Mouse (Mus musculus) ES-E14 (cell line): Measurements from ENCODE around the gene Itpa. TPM values are rescaled to one million over a fixed set of nuclear protein-coding genes. Genes with fewer than 3 reads are reported as not detected.

Experiments
- DNase-seq: peaks from one replicate; pipeline ENCODE4 v3.0.0-alpha.2; 2013; ENCODE audit warnings: low read depth, low spot score
- H3K27ac ChIP-seq: 2 replicates; pipeline ENCODE4 v1.5.1; 2012; ENCODE audit warnings: low read depth, mild to moderate bottlenecking, low read length, moderate library complexity, mixed read lengths; ENCODE audit not compliant: poor library complexity, insufficient read depth, severe bottlenecking
- H3K36me3 ChIP-seq: 2 replicates; pipeline ENCODE4 v1.6.1; 2012; ENCODE audit warnings: mild to moderate bottlenecking, low read length, moderate library complexity, mixed read lengths; ENCODE audit not compliant: control insufficient read depth, poor library complexity, insufficient read depth, severe bottlenecking
- H3K4me1 ChIP-seq, 2 experiments: fragments of 150-350 bp in 1 of 2; sonication (generic) in 1 of 2; 2 replicates each; pipeline ENCODE4 v1.6.1; 2012; ENCODE audit warnings: low read length in 2 of 2, mild to moderate bottlenecking in 1 of 2, mixed read lengths in 1 of 2; ENCODE audit not compliant: control insufficient read depth in 2 of 2, insufficient read depth in 2 of 2, poor library complexity in 1 of 2
- H3K4me3 ChIP-seq, 2 experiments: fragments of 150-350 bp in 1 of 2; sonication (generic) in 1 of 2; 2 replicates each; pipeline ENCODE4 v1.5.1; 2012; ENCODE audit warnings: low read length in 2 of 2, low read depth in 1 of 2, mild to moderate bottlenecking in 1 of 2, mixed read lengths in 1 of 2; ENCODE audit not compliant: insufficient read depth in 1 of 2, poor library complexity in 1 of 2, severe bottlenecking in 1 of 2
- H3K9ac ChIP-seq: 2 replicates; pipeline ENCODE4 v1.6.1; 2012; ENCODE audit warnings: low read depth, mild to moderate bottlenecking, low read length, mixed read lengths; ENCODE audit not compliant: poor library complexity, insufficient read depth, severe bottlenecking
- H3K9me3 ChIP-seq: fragments of 150-350 bp; sonication (generic); 2 replicates; pipeline ENCODE4 v1.6.1; 2012; ENCODE audit warnings: low read depth, mild to moderate bottlenecking, low read length; ENCODE audit not compliant: control insufficient read depth, insufficient read depth
- CHD2 ChIP-seq: IDR thresholded peaks from 2 replicates; pipeline ENCODE4 v1.6.1; 2014; ENCODE audit warnings: mild to moderate bottlenecking, low read depth, low read length, inconsistent platforms
- HCFC1 ChIP-seq: IDR thresholded peaks from 2 replicates; pipeline ENCODE4 v1.6.1; 2012; ENCODE audit warnings: low read length, inconsistent platforms, borderline replicate concordance; ENCODE audit not compliant: insufficient read depth
- MAFK ChIP-seq: IDR thresholded peaks from 2 replicates; pipeline ENCODE4 v1.6.1; 2014; ENCODE audit warnings: mild to moderate bottlenecking, low read depth, low read length, inconsistent platforms; ENCODE audit not compliant: insufficient read depth
- ZC3H11A ChIP-seq: IDR thresholded peaks from 2 replicates; pipeline ENCODE4 v1.6.1; 2012; ENCODE audit warnings: low read depth, mild to moderate bottlenecking, inconsistent platforms, low read length, borderline replicate concordance
- ZNF384 ChIP-seq: IDR thresholded peaks from 2 replicates; pipeline ENCODE4 v1.6.1; 2012; ENCODE audit warnings: low read depth, low read length, inconsistent platforms
- in situ Hi-C, 2 experiments: fragments of 600-800 bp; cut with MboI; formaldehyde crosslinking; loops; one replicate each; pipeline ENCODE4 v1.15.1; 2025; ENCODE audit warnings: low sequenced_read_pairs in 2 of 2, inconsistent platforms in 1 of 2; ENCODE audit not compliant: unreplicated experiment in 2 of 2
- total RNA-seq: library from RNA; depleted of rRNA; stranded (reverse); fragments of 300-350 nt; gene quantifications from 2 replicates; pipeline ENCODE4 v1.2.3, GENCODE M21; 2012

Gene Itpa
- total RNA-seq, 1 experiment: 83.4 TPM

DNA sequence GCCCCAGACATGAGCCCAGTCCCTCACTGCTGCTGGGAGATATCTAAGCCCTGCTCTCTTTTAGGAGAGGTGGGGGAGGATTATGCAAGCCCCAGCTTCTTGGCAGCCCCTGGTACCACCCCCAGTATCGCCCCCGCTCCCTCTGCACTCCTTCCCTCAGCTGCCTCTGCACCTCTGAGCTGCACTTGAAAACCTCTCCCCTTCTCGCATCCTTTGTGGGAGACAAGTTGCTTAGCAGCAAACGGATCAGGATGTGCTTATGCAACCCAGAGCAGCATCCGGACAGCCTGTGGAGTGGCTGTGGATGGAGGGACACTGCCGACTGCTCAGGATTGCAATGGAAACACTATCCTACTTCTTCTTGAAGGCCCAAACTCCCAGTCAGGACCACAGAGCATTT is 9.9 kb upstream of the Itpa start:
- H3K27ac ChIP-seq: no peak overlapping the region
- in situ Hi-C loops: no loop called here
- peaks cover 42% of the 10 kb centered on the region for H3K36me3 ChIP-seq
- no peak overlapping the region for H3K4me3 ChIP-seq
- no peak for DNase-seq
- TF ChIP-seq HCFC1 (no peak), ZNF384 (no peak), MAFK (no peak), CHD2 (no peak), ZC3H11A (no peak)
- H3K9me3 ChIP-seq: no peaks in the 10 kb centered on the region
- H3K4me1 ChIP-seq: no peaks in the 10 kb centered on the region
- H3K9ac ChIP-seq: no peak overlapping the region

DNA sequence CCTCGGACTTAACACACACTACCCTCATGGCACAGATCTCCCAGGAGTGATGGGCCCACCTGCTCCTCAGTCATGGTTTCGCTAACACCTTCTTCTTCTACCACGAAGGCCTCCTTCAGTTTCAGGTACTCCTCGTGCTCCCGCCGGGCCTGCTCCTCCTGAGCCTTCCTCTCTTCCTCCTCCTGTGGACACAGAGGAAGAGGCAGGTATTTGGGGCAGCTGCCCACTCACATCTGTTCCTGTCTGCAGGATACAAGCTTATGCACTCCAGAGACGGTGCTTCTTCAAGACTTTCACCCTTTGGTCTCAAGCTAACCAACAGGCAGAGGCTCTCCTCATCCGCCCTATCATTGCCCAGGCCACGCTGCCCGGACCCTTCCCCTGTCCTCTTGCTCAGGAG is 8.9 kb upstream of the Itpa start:
- Histone ChIP-seq H3K36me3 (peaks cover 38% of the 10 kb centered on the region), H3K9me3 (no peaks in the 10 kb centered on the region), H3K27ac (no peak overlapping the region), H3K4me1 (no peaks in the 10 kb centered on the region), H3K4me3 (no peak overlapping the region), H3K9ac (no peak overlapping the region)
- TF ChIP-seq ZNF384: no peak
- in situ Hi-C loops: no loop called here
- DNase-seq: no peak

DNA sequence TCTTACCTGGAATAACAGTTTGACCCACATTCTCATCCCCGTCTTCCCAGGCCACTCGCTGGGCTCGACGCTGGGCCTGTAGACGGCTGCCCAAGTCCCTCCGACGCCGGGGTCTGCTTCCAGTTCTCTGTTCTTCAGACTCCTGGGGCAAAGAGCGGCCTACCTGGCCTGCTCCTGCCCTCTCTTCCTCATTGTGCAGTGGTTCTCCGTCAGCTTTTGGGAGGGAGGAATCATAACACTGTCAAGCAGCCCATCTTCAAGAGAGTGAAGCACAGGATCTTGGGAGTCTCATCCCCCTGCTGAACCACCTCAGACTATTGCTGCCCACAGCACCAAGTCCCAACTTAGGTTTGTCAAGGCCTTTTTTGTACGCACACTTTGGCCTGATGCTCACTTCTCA is 4.1 kb upstream of the Itpa start:
- Histone ChIP-seq H3K9me3 (no peaks in the 10 kb centered on the region), H3K4me1 (peaks cover 0 to 2% of the 10 kb centered on the region in 2 experiments; a peak in 1 of 4 replicates), H3K27ac (no peak overlapping the region), H3K36me3 (peaks cover 11% of the 10 kb centered on the region), H3K9ac (peak overlapping the region; percentile 98), H3K4me3 (peak overlapping the region; percentile 86 to 89; a peak in 1 of 4 replicates)
- no peak for DNase-seq
- TF ChIP-seq ZC3H11A: no peak
- TF ChIP-seq CHD2: no peak
- TF ChIP-seq HCFC1: no peak
- TF ChIP-seq ZNF384: no peak
- no peak for TF ChIP-seq MAFK
- in situ Hi-C loops: no loop called here

DNA sequence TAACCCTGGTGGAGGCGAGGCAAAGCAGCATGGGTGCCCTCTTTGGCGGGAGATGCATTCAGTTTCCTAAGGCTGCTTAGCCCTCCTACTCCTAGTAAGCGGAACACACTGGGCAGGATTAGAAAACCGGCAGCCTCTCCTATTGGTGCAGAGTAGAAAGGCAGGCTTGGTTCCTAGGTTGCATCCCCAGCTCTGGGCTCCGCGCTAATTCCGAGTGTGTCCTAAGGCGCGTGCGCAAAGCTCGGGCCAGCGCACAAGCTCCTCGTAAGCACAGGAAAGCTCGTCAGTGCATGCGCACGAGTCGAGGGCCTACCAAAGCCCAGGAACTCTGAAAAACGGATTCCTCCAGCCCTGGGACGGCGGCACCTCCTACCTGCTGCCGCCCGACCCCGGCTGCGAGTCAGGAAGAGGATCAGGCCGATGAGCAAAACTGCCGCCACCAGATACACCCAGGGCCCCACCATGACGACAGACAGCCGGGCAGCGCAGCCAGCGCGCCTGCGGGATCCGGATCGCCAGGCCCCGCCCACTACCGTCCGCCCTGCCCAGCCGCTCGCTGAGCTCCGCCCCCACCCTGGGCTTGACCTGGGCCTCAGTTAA is 3.2 kb upstream of the Itpa start, which contains the start of gene Ddrgk1:
Ddrgk1 (minus strand) TSS at position 558 of the 600 bp plus-strand sequence.
- H3K9me3 ChIP-seq: no peaks in the 10 kb centered on the region
- TF ChIP-seq CHD2 (no peak), HCFC1 (peak; percentile 55; the same call in 1 of the 2 replicates)
- in situ Hi-C loops: no loop called here

DNA sequence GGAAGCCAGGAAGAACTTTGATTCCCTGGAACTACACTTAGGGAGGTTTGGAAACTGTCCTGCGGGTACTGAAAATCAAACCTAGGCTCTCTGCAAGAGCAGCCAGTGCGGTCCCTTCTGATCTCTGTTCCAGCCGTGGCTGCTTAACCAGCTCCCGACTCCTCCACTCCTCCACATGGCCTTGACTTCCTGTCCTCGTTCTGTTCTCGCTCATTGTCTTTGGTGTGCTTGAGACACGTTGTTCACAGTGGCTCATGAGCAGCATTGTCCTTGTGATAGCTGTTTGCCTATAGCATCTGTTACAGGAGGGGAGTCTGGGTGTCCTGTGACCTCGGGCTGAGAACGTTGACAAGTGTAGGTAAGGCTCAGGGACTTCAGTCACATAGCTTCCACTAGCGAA is 9.8 kb downstream of the Itpa start:
- Histone ChIP-seq H3K36me3 (peaks cover 64% of the 10 kb centered on the region), H3K9me3 (no peaks in the 10 kb centered on the region), H3K27ac (no peak overlapping the region), H3K4me3 (no peak overlapping the region), H3K9ac (no peak overlapping the region), H3K4me1 (no peaks in the 10 kb centered on the region)
- TF ChIP-seq HCFC1 (no peak), MAFK (no peak), ZNF384 (no peak), CHD2 (no peak), ZC3H11A (no peak)
- in situ Hi-C loops: no loop called here
- no peak for DNase-seq

More for the DNA sequence above, 3.2 kb upstream of the Itpa start, which contains the start of gene Ddrgk1:
- Histone ChIP-seq H3K9ac (peak within 1 kb of the TSS; percentile 98), H3K4me3 (peak within 1 kb of the TSS; percentile 86 to 89), H3K36me3 (peaks cover 7% of the 10 kb centered on the region), H3K27ac (peak within 1 kb of the TSS; percentile 91), H3K4me1 (peaks cover 0 to 3% of the 10 kb centered on the region in 2 experiments; a peak in 2 of 4 replicates)
- DNase-seq: peak; percentile 93
